Mouse (Mus musculus) liver, postnatal 0 days (tissue): ENCODE data around the gene Sec24c.

Source experiments
- CTCF ChIP-seq: sonication (generic); IDR thresholded peaks from 2 replicates; pipeline ENCODE4 v1.5.1; 2016; ENCODE audit warnings: antibody characterized with exemption, low read depth
- EP300 ChIP-seq: IDR thresholded peaks from 2 replicates; pipeline ENCODE4 v1.6.1; 2016; ENCODE audit warnings: antibody characterized with exemption, low read depth, mild to moderate bottlenecking

DNA sequence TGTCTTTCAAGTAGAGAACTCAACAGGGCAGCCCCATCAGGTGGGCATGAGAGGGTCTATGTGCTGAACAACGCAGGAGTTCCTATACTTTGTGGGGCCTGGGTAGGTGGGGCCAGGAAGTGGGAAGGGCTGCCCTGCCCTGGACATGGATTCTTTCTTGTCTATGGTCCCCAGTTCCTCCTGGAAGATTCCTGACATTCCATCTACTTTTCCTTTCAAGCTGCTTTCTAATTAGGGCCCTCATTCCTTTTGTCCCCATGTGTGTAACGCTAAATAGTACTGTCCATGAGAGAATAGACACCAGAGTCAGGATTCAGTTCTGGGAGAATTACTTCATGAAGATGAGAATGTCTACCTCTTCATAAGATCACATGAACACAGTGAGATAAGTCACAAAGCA is 10.5 kb upstream of the Sec24c start:
- TF ChIP-seq EP300 (no peak), CTCF (no peak)
